Mouse (Mus musculus) kidney, postnatal 0 days (tissue): ENCODE data around the gene Armh2. TPM values are rescaled to one million over a fixed set of nuclear protein-coding genes. Genes with fewer than 3 reads are reported as not detected.

ENCODE experiments used
- ATAC-seq: fragments of 200-750 bp; cut with Nextera tagmentation; replicated peaks from 2 replicates; pipeline ENCODE4 v1.8.0; 2017; ENCODE audit warnings: low read depth, moderate number of reproducible peaks, moderate TSS enrichment, moderate library complexity; ENCODE audit not compliant: low FRiP score
- DNase-seq: peaks from one replicate; pipeline ENCODE4 v3.0.0-alpha.2; 2016; ENCODE audit warnings: low spot score
- H3K27ac ChIP-seq: fragments of 300-500 bp; sonication (generic); 2 replicates; pipeline ENCODE4 v1.5.1; 2014; ENCODE audit warnings: mild to moderate bottlenecking
- H3K27me3 ChIP-seq: fragments of 300-500 bp; sonication (generic); 2 replicates; pipeline ENCODE4 v1.6.1; 2014; ENCODE audit warnings: low read length, mixed read lengths; ENCODE audit not compliant: insufficient read depth
- H3K36me3 ChIP-seq: fragments of 300-500 bp; sonication (generic); 2 replicates; pipeline ENCODE4 v1.6.1; 2014; ENCODE audit warnings: low read length, mixed read lengths; ENCODE audit not compliant: insufficient read depth
- H3K4me1 ChIP-seq: fragments of 300-500 bp; sonication (generic); replicated peaks from 2 replicates; pipeline ENCODE4 v1.6.1; 2014; ENCODE audit warnings: antibody characterized with exemption, low read length, mixed read lengths; ENCODE audit not compliant: insufficient read depth
- H3K4me2 ChIP-seq: fragments of 300-500 bp; sonication (generic); 2 replicates; pipeline ENCODE4 v1.6.1; 2014; ENCODE audit warnings: mild to moderate bottlenecking, low read length, moderate library complexity, mixed read lengths
- H3K4me3 ChIP-seq: fragments of 300-500 bp; sonication (generic); replicated peaks from 2 replicates; pipeline ENCODE4 v1.5.1; 2014; ENCODE audit warnings: low read depth, low read length
- H3K9ac ChIP-seq: fragments of 300-500 bp; sonication (generic); 2 replicates; pipeline ENCODE4 v1.6.1; 2014; ENCODE audit warnings: low read depth, low read length
- H3K9me3 ChIP-seq: fragments of 300-500 bp; sonication (generic); replicated peaks from 2 replicates; pipeline ENCODE4 v1.6.1; 2016; ENCODE audit warnings: low read length, inconsistent platforms, mixed read lengths
- CTCF ChIP-seq: IDR thresholded peaks from 2 replicates; pipeline ENCODE4 v1.5.1; 2016; ENCODE audit warnings: antibody characterized with exemption, low read depth, mild to moderate bottlenecking, moderate library complexity
- WGBS: fragments of 180-500 bp; shearing (Covaris S2); extraction: QIAGEN DNeasy Blood & Tissue Kit; methylation state at CpG from one replicate; pipeline ENCODE4 v1.1.7; 2014; 5-methylcytosine and 5-hydroxymethylcytosine counted together
- polyA plus RNA-seq: library from polyadenylated mRNA; unstranded; fragments of >200 nt; fragmentation: Nextera tagmentation; extraction: Ambion mirVana; gene quantifications from 2 replicates; pipeline ENCODE4 v1.2.1, GENCODE M21; 2015

Gene Armh2
- polyA plus RNA-seq, 1 experiment from 2014 or later: not detected

DNA sequence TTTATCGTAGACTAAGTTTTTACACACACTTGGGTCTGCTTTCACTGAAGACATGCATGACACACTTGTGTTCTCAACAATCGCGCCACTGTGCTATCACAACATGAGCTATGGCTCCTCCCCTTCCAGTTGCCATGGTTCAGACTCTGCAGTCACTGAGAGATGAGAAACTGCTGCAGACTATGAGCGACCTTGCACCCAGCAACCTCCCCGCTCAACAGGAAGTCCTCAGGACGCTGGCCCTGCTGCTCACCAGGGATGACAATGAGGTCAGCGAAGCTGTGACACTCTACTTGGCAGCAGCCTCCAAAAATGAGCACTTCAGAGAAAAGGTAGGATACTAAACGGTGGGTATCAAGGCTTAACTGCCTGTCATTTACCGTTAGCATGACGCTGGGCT, 19.5 kb upstream of the Armh2 start:
- TF ChIP-seq CTCF: no peak
- H3K4me2 ChIP-seq: no peak overlapping the region
- H3K27ac ChIP-seq: no peak overlapping the region
- no peak overlapping the region for H3K9ac ChIP-seq
- H3K9me3 ChIP-seq: no peaks in the 10 kb centered on the region
- DNase-seq: no peak
- no peak overlapping the region for H3K4me3 ChIP-seq
- 68% methylated on average over 10 of the region's 10 CpGs for WGBS
- ATAC-seq: no peak
- H3K27me3 ChIP-seq: no peaks in the 10 kb centered on the region
- H3K4me1 ChIP-seq: peaks cover 6% of the 10 kb centered on the region; the same call in 1 of the 2 replicates
- no peaks in the 10 kb centered on the region for H3K36me3 ChIP-seq

GRCm38 (mm10) chr13:24723699-24724394, 17.2 kb upstream of the Armh2 start:
- no peaks in the 10 kb centered on the region for H3K27me3 ChIP-seq
- ATAC-seq (peak; percentile 83; the same call in 1 of the 2 replicates), DNase-seq (peak; percentile 76)
- H3K4me2 ChIP-seq: peak overlapping the region; percentile 31; the same call in 1 of the 2 replicates
- H3K4me3 ChIP-seq: no peak overlapping the region
- no peak overlapping the region for H3K9ac ChIP-seq
- peaks cover 6% of the 10 kb centered on the region; the same call in 1 of the 2 replicates for H3K4me1 ChIP-seq
- TF ChIP-seq CTCF: no peak
- WGBS: 33% methylated on average over 8 of the region's 8 CpGs
- H3K27ac ChIP-seq: 0 out of 2 replicates have a peak overlapping the region, but pooled peaks have one; percentile 13
- no peaks in the 10 kb centered on the region for H3K36me3 ChIP-seq
- H3K9me3 ChIP-seq: no peaks in the 10 kb centered on the region

DNA sequence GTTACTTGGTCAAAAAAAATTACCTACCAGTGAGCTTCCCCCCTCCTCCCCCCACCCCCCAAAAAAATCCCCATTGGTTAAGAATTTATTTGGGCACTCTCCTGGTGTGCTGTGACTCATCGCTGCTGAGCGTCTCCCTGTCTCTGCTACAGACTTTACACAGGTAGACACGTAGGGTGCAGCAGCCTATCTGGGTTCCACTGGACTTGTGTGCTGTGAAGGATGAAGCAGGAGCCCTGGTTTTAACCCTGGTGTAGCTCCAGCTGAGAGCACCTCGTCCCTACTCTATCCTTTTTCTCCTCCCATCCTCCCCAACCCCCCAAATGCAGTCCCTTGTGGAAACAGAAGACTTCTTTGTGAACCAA, 16.7 kb upstream of the Armh2 start:
- ATAC-seq: peak; percentile 69
- Histone ChIP-seq H3K27me3 (no peaks in the 10 kb centered on the region), H3K9me3 (no peaks in the 10 kb centered on the region), H3K36me3 (no peaks in the 10 kb centered on the region), H3K9ac (no peak overlapping the region), H3K4me1 (peaks cover 6% of the 10 kb centered on the region; the same call in 1 of the 2 replicates), H3K4me2 (peak overlapping the region; percentile 31), H3K4me3 (no peak overlapping the region), H3K27ac (peak overlapping the region; percentile 50; the same call in 1 of the 2 replicates)
- TF ChIP-seq CTCF: no peak
- peak; percentile 28 for DNase-seq
- 32% methylated on average over 4 of the region's 4 CpGs for WGBS

GRCm38 (mm10) chr13:24729128-24729527, 11.9 kb upstream of the Armh2 start:
- H3K4me2 ChIP-seq: no peak overlapping the region
- WGBS: 89% methylated on average over 5 of the region's 5 CpGs
- no peaks in the 10 kb centered on the region for H3K9me3 ChIP-seq
- H3K27ac ChIP-seq: no peak overlapping the region
- H3K4me3 ChIP-seq: no peak overlapping the region
- no peaks in the 10 kb centered on the region for H3K36me3 ChIP-seq
- H3K27me3 ChIP-seq: no peaks in the 10 kb centered on the region
- no peaks in the 10 kb centered on the region; the same call in 1 of the 2 replicates for H3K4me1 ChIP-seq
- ATAC-seq: no peak
- no peak for TF ChIP-seq CTCF
- H3K9ac ChIP-seq: no peak overlapping the region
- no peak for DNase-seq

DNA sequence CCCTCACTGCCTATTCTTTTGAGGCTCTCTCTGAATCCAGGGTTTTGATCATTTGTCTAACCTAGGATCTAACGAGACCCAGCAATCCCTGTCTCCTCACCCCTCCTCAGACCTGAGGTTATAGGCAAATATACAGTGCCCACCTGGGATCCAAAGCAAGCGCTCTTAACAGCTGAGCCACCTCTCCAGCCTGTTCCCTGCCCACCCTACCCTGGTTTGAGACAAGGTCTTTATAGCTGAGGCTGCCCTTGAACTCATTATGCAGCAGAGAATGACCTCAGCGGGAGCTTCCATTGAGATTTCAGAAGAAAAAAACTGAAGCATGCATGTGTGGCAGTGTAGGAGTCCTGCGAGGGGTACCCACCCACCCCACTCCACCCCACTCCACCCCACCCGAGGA, 6.5 kb upstream of the Armh2 start:
- Histone ChIP-seq H3K27ac (no peak overlapping the region), H3K4me3 (no peak overlapping the region), H3K27me3 (no peaks in the 10 kb centered on the region), H3K9me3 (no peaks in the 10 kb centered on the region), H3K9ac (no peak overlapping the region), H3K4me1 (no peaks in the 10 kb centered on the region), H3K4me2 (no peak overlapping the region), H3K36me3 (no peaks in the 10 kb centered on the region)
- ATAC-seq (no peak), DNase-seq (no peak)
- WGBS: 86% methylated on average over 5 of the region's 5 CpGs
- TF ChIP-seq CTCF: no peak

GRCm38 (mm10) chr13:24735608-24736131, 5.4 kb upstream of the Armh2 start:
- 66% methylated on average over 6 of the region's 6 CpGs for WGBS
- no peak for TF ChIP-seq CTCF
- H3K9ac ChIP-seq: no peak overlapping the region
- H3K9me3 ChIP-seq: no peaks in the 10 kb centered on the region
- H3K36me3 ChIP-seq: no peaks in the 10 kb centered on the region
- no peaks in the 10 kb centered on the region for H3K4me1 ChIP-seq
- no peak overlapping the region for H3K4me3 ChIP-seq
- no peak overlapping the region for H3K4me2 ChIP-seq
- ATAC-seq: 0 out of 2 replicates have a peak, but pooled peaks have one; percentile 5
- no peak overlapping the region for H3K27ac ChIP-seq
- H3K27me3 ChIP-seq: no peaks in the 10 kb centered on the region
- peak; percentile 27 for DNase-seq
